Mouse (Mus musculus) spleen, adult 2 months (tissue): ENCODE results near the gene Actb.

Experiments
- CTCF ChIP-seq: fragments of 200-500 bp; IDR thresholded peaks from 2 replicates; pipeline ENCODE4 v1.5.1; 2011; ENCODE audit warnings: mild to moderate bottlenecking, inconsistent platforms; ENCODE audit not compliant: insufficient read depth, insufficient read length, insufficient replicate concordance; ENCODE audit errors: extremely low read depth
- POLR2A ChIP-seq: fragments of 200-500 bp; IDR thresholded peaks from 2 replicates; pipeline ENCODE4 v1.6.1; 2011; ENCODE audit warnings: low read depth, low read length, inconsistent platforms

- TF ChIP-seq CTCF, result no peak
- no peak for TF ChIP-seq POLR2A
Measured at GRCm38 (mm10) chr5:142880806-142881516, 25.6 kb downstream of the Actb start.
